Mouse (Mus musculus) liver, postnatal 0 days (tissue): ENCODE measurements around the gene Bmp7.

Experiments used
- CTCF ChIP-seq: sonication (generic); IDR thresholded peaks from 2 replicates; pipeline ENCODE4 v1.5.1; 2016; ENCODE audit warnings: antibody characterized with exemption, low read depth
- EP300 ChIP-seq: IDR thresholded peaks from 2 replicates; pipeline ENCODE4 v1.6.1; 2016; ENCODE audit warnings: antibody characterized with exemption, low read depth, mild to moderate bottlenecking

DNA sequence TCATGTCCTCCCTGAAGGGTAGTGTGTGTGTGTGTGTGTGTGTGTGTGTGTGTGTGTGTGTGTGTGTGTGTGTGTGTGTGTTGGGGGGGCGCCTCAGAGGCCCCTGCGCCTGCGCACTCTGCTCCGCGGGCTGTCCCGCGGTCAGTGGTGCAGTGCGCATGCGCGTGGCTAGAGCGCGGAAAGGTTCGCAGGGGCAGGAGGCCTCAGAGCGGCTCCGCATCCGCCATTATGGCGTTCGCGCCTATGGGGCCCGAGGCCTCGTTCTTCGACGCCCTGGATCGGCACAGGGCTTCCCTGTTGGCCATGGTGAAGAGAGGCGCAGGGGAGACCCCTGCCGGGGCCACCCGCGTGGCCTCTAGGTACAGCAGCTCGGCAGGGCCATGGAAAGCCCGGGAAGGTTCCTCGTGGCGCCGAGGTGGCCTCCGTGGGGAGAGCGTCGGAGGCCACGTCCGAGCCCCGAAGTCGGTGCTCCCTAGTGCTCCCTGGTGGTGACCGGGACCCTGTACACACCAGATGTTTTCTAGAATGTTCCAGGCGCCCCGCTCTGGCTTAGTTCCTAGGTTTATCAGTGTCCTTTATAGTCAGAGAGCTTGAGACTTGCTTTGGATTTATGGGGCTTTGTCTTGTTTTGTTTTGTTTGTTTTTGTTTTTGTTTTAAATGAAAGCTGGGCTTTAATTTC, 39.7 kb upstream of the Bmp7 start:
- TF ChIP-seq CTCF, result no peak
- no peak for TF ChIP-seq EP300
